Mouse (Mus musculus) ES-Bruce4 (cell line): ENCODE data around the gene Ipmk.

ENCODE experiments used
- CTCF ChIP-seq: IDR thresholded peaks from one replicate; pipeline ENCODE4 v1.8.1; 2011; ENCODE audit warnings: low read depth, low read length
- EP300 ChIP-seq: IDR thresholded peaks from 2 replicates; pipeline ENCODE4 v1.6.1; 2011; ENCODE audit warnings: low read depth, low read length; ENCODE audit not compliant: insufficient read depth

DNA sequence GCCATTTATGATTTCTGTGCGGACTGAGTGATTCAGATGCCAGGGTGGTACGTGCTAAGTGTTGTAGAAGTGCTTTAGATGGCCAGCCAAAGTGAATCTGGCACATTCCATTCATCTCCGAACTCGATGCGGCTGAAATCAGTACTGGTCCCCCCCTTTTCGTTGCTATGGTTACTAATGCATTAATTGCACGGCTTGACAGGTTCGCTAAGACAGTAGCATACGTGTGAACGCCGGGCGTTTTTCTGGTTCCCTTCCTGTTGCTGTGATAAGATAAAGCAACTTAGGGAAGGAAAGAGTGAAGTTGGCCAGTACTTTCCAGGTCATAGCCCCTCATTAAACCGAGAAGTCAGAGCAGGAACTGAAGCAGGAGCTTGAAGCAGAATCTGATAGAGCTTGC is 122.2 kb downstream of the Ipmk start:
- TF ChIP-seq EP300 (no peak), CTCF (no peak)
